Mouse (Mus musculus) liver, adult 2 months (tissue): ENCODE data around the gene Megf11.

Experiments used
- CTCF ChIP-seq: fragments of 200-500 bp; IDR thresholded peaks from 2 replicates; pipeline ENCODE4 v1.5.1; 2011; ENCODE audit warnings: low read depth, low read length, control low read depth
- POLR2A ChIP-seq: fragments of 200-500 bp; IDR thresholded peaks from 2 replicates; pipeline ENCODE4 v1.6.1; 2011; ENCODE audit warnings: low read length, control low read depth; ENCODE audit not compliant: insufficient read depth; ENCODE audit errors: extremely low read depth

DNA sequence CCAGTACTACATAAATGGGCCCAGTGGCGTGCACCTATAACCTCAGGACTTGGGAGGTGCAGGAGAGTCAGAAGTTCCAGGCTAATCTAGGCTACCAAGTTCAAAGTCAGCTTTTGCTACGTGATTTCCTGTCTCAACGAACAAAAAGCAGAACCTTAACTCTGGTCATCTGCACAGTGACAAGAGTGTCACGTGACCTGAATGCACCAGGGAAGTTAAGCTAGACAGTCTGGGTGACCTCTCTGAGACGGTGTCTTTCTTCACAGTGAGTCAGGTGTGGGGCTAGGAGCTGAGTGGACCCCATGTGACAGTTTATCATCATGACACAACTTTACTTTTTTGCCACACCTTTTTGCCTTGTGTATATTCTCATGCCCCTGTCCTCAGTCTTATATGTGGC lies 67.3 kb downstream of the Megf11 start:
- TF ChIP-seq CTCF (no peak), POLR2A (no peak)
